10 mouse cellular contexts compared by ENCODE assay signal in the genomic region with DNA sequence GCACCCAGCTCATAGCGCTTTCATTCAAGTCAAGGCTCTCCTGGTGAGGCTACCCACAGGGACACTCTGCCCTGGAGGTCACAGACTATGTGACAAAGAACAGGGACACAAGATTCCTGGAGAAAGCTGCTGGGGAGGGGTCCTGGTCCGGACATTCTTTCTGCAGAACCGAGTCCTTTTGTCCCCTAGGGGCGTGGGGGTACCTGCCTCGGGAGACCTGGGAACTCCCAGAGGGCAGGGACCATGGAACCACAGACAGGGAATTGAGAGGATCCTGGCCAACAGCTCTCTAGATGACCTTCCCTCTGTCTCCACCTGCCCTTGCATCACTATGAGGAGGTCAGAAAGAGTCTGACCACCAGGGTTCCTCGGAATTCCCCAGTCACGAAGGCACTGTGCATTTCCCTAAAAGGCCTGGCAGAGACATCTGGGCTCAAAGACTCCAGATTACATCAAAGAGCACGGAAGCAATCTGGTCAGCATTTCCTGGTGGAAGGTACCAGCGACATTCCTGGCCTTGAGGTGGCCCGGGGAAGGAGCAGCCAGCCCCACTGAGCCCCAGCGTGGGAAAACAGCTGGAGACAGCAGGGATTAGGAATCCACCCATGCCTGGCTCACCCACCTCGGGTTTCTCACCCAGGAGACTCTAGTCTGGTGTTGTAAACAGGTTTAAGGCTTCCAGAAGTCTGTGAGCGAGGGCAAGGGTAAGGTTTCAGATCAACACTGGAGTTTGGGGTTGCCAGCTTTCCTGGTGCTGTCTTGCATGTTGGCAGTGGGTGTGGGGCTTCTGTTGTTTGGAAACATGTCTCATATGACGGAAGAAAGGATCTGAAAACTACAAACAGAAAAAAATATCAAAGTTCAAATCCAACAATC.
DNase-seq lines count a peak whose midpoint lies in the region; ATAC-seq and TF ChIP-seq lines count a peak whose summit lies in the region.
"Had no signal": no experiment of that assay in that cellular context is flagged by ENCODE, and none has a peak within 500 bp of the region (broad histone marks: within the 10 kb centered on the region; RNA-seq: fewer than 3 reads in every experiment).

No protein-coding gene starts in this region.

- DNase-seq in adrenal gland, adult 2 months = peak; percentile 34
- DNase-seq in adrenal gland, adult 8-10 months = no peak
- no peak for DNase-seq in heart, postnatal 0 days (ENCODE audit: low spot score)
- no peak for DNase-seq in heart, postnatal 4 days
- no peak for DNase-seq in lung, postnatal 4 days
- no peak for DNase-seq in layer of hippocampus, postnatal 36 days
- DNase-seq: cerebellum, adult 18-20 months had no signal

- no peak overlapping the region for H3K9ac ChIP-seq in heart, postnatal 0 days (replicated peaks; ENCODE audit: low read depth, low read length)
- no peak overlapping the region for H3K9ac ChIP-seq in lung, embryonic 15.5 days
- 0 out of 2 replicates have a peak overlapping the region, but pooled peaks have one; percentile 25 for H3K9ac ChIP-seq in limb, embryonic 13.5 days

- H3K27ac ChIP-seq in heart, postnatal 0 days (ENCODE audit: low read depth) = 0 out of 2 replicates have a peak overlapping the region, but pooled peaks have one; percentile 4
- H3K27ac ChIP-seq in lung, embryonic 15.5 days = 0 out of 2 replicates have a peak overlapping the region, but pooled peaks have one; percentile 3
- H3K27ac ChIP-seq in limb, embryonic 13.5 days = peak overlapping the region; percentile 44

- H3K27me3 ChIP-seq in heart, postnatal 0 days (ENCODE audit: control insufficient read depth, insufficient read depth, low read length) = no peaks in the 10 kb centered on the region
- H3K27me3 ChIP-seq in lung, embryonic 15.5 days = no peaks in the 10 kb centered on the region
- H3K27me3 ChIP-seq in limb, embryonic 13.5 days = no peaks in the 10 kb centered on the region

- no peak overlapping the region for H3K4me3 ChIP-seq in heart, postnatal 0 days (ENCODE audit: low read depth, low read length)
- H3K4me3 ChIP-seq in lung, embryonic 15.5 days = no peak overlapping the region
- no peak overlapping the region for H3K4me3 ChIP-seq in limb, embryonic 13.5 days

- no peaks in the 10 kb centered on the region for H3K36me3 ChIP-seq in heart, postnatal 0 days (replicated peaks; ENCODE audit: control insufficient read depth, insufficient read depth, low read length)
- H3K36me3 ChIP-seq in lung, embryonic 15.5 days = no peaks in the 10 kb centered on the region
- no peaks in the 10 kb centered on the region for H3K36me3 ChIP-seq in limb, embryonic 13.5 days

- peaks cover 33% of the 10 kb centered on the region for H3K4me1 ChIP-seq in heart, postnatal 0 days (ENCODE audit: control insufficient read depth, insufficient read depth)
- H3K4me1 ChIP-seq in lung, embryonic 15.5 days = peaks cover 46% of the 10 kb centered on the region
- H3K4me1 ChIP-seq in limb, embryonic 13.5 days = peaks cover 58% of the 10 kb centered on the region

- no peaks in the 10 kb centered on the region for H3K9me3 ChIP-seq in heart, postnatal 0 days (replicated peaks; ENCODE audit: control insufficient read depth, low read length)
- H3K9me3 ChIP-seq in lung, embryonic 15.5 days = no peaks in the 10 kb centered on the region
- no peaks in the 10 kb centered on the region for H3K9me3 ChIP-seq in limb, embryonic 13.5 days

- TF ChIP-seq CTCF in heart, postnatal 0 days (IDR thresholded peaks at IDR 0.05; ENCODE audit: low read depth) = no peak

- ATAC-seq in heart, postnatal 0 days (ENCODE audit: insufficient read depth, low read depth) = no peak
- ATAC-seq in lung, embryonic 15.5 days (ENCODE audit: borderline replicate concordance, extremely low read depth, low FRiP score, low TSS enrichment) = no peak
- ATAC-seq in limb, embryonic 13.5 days (ENCODE audit: low FRiP score, low read depth) = no peak
- ATAC-seq: lung, postnatal 0 days had no signal

- TF ChIP-seq EP300 in heart, postnatal 0 days (IDR thresholded peaks at IDR 0.05; ENCODE audit: low read depth) = no peak

- H3K4me2 ChIP-seq in heart, postnatal 0 days (ENCODE audit: low read depth, low read length) = no peak overlapping the region
- H3K4me2 ChIP-seq in lung, embryonic 15.5 days = no peak overlapping the region
- H3K4me2 ChIP-seq in limb, embryonic 13.5 days (replicated peaks) = no peak overlapping the region

- 42% methylated on average over 14 of the region's 14 CpGs for WGBS in heart, postnatal 0 days
- 36% methylated on average over 14 of the region's 14 CpGs for WGBS in lung, embryonic 15.5 days
- 34% methylated on average over 14 of the region's 14 CpGs for WGBS in limb, embryonic 13.5 days
